ENCODE assay signal across 19 mouse cellular contexts in genomic region chr1:138119895-138120294, GRCm38 (mm10). TPM values are rescaled to one million over a fixed set of nuclear protein-coding genes. Genes with fewer than 3 reads are reported as not detected.
DNase-seq lines count a peak whose midpoint lies in the region; ATAC-seq and TF ChIP-seq lines count a peak whose summit lies in the region.
"Had no signal": no experiment of that assay in that cellular context is flagged by ENCODE, and none has a peak within 500 bp of the region (broad histone marks: within the 10 kb centered on the region; RNA-seq: fewer than 3 reads in every experiment).

No protein-coding gene starts in this region.

- H3K27me3 ChIP-seq in liver, adult 2 months (ENCODE audit: control insufficient read depth, insufficient read depth, low read length): no peaks in the 10 kb centered on the region
- no peaks in the 10 kb centered on the region for H3K27me3 ChIP-seq in liver, embryonic 11.5 days (replicated peaks; ENCODE audit: control insufficient read depth, insufficient read depth, low read length)
- H3K27me3 ChIP-seq in ES-Bruce4 (ENCODE audit: control insufficient read depth, insufficient read depth, low read length, poor library complexity, severe bottlenecking): no peaks in the 10 kb centered on the region
- H3K27me3 ChIP-seq: heart, embryonic 15.5 days; liver, embryonic 15.5 days; neural tube, embryonic 12.5 days had no signal

- H3K4me1 ChIP-seq in liver, adult 2 months (ENCODE audit: control insufficient read depth, insufficient read depth, low read length): no peaks in the 10 kb centered on the region
- H3K4me1 ChIP-seq in liver, embryonic 11.5 days (replicated peaks; ENCODE audit: control insufficient read depth, insufficient read depth, low read length): no peaks in the 10 kb centered on the region
- H3K4me1 ChIP-seq in ES-Bruce4 (ENCODE audit: control insufficient read depth, insufficient read depth, low read length) (no peaks in the 10 kb centered on the region), ES-E14 (ENCODE audit: control insufficient read depth in 2 of 2, insufficient read depth in 2 of 2, low read length in 2 of 2, poor library complexity in 1 of 2) (no peaks in the 10 kb centered on the region)
- H3K4me1 ChIP-seq: heart, embryonic 15.5 days; liver, embryonic 15.5 days; neural tube, embryonic 12.5 days had no signal

- no peak for TF ChIP-seq POLR2A in liver, adult 2 months (IDR thresholded peaks at IDR 0.05; ENCODE audit: extremely low read depth, insufficient read depth, low read length)
- TF ChIP-seq POLR2A in ES-Bruce4 (IDR thresholded peaks at IDR 0.05; ENCODE audit: insufficient read depth, low read length): no peak

- in situ Hi-C loops in ES-E14 (cut with MboI; ENCODE audit: low sequenced_read_pairs in 2 of 2, unreplicated experiment in 2 of 2): no loop called here

- H3K9me3 ChIP-seq in liver, embryonic 11.5 days (ENCODE audit: control insufficient read depth, low read length): no peaks in the 10 kb centered on the region
- no peaks in the 10 kb centered on the region for H3K9me3 ChIP-seq in ES-Bruce4 (replicated peaks; ENCODE audit: control insufficient read depth, insufficient read depth, low read length, poor library complexity, severe bottlenecking)
- no peaks in the 10 kb centered on the region for H3K9me3 ChIP-seq in ES-E14 (ENCODE audit: control insufficient read depth, insufficient read depth, low read depth, low read length)
- H3K9me3 ChIP-seq: heart, embryonic 15.5 days; liver, embryonic 15.5 days; neural tube, embryonic 12.5 days had no signal

- WGBS in liver, adult 2 months: 56% methylated on average over 12 of the region's 12 CpGs
- WGBS in liver, embryonic 11.5 days: 58% methylated on average over 12 of the region's 12 CpGs

- H3K79me2 ChIP-seq in liver, adult 2 months (ENCODE audit: control insufficient read depth, insufficient read depth, low read length): no peaks in the 10 kb centered on the region

- no peak overlapping the region for H3K4me2 ChIP-seq in liver, embryonic 11.5 days
- H3K4me2 ChIP-seq: heart, embryonic 15.5 days; liver, embryonic 15.5 days; neural tube, embryonic 12.5 days had no signal

- TF ChIP-seq EP300 in ES-Bruce4 (IDR thresholded peaks at IDR 0.05; ENCODE audit: insufficient read depth, low read depth, low read length): no peak

- TF ChIP-seq CTCF in liver, adult 2 months (IDR thresholded peaks at IDR 0.05; ENCODE audit: low read depth, low read length): peak; percentile 45; the same call in 1 of the 2 replicates
- peak; percentile 80 for TF ChIP-seq CTCF in ES-Bruce4 (IDR thresholded peaks at IDR 0.05; ENCODE audit: low read depth, low read length)

- H3K36me3 ChIP-seq in liver, adult 2 months (ENCODE audit: control insufficient read depth, insufficient read depth, low read length): no peaks in the 10 kb centered on the region
- H3K36me3 ChIP-seq in liver, embryonic 11.5 days (ENCODE audit: control insufficient read depth, insufficient read depth, low read length): no peaks in the 10 kb centered on the region
- H3K36me3 ChIP-seq in ES-Bruce4 (ENCODE audit: control insufficient read depth, insufficient read depth, low read length, poor library complexity, severe bottlenecking) (no peaks in the 10 kb centered on the region), ES-E14 (ENCODE audit: control insufficient read depth, insufficient read depth, low read length, poor library complexity, severe bottlenecking) (no peaks in the 10 kb centered on the region)
- H3K36me3 ChIP-seq: heart, embryonic 15.5 days; liver, embryonic 15.5 days; neural tube, embryonic 12.5 days had no signal

- no peak for ATAC-seq in liver, embryonic 11.5 days (replicated peaks; ENCODE audit: low FRiP score)
- peak; percentile 15; the same call in 1 of the 2 replicates for ATAC-seq in monocyte, adult 5-6 weeks (replicated peaks; ENCODE audit: insufficient number of reproducible peaks, low FRiP score, low TSS enrichment, poor library complexity, severe bottlenecking)
- ATAC-seq: forebrain, embryonic 16.5 days had no signal

- H3K9ac ChIP-seq in liver, adult 2 months (ENCODE audit: low read depth, low read length): no peak overlapping the region
- H3K9ac ChIP-seq in liver, embryonic 11.5 days (ENCODE audit: low read depth, low read length): no peak overlapping the region
- H3K9ac ChIP-seq in ES-Bruce4 (ENCODE audit: low read depth, poor library complexity, severe bottlenecking): no peak overlapping the region
- no peak overlapping the region for H3K9ac ChIP-seq in ES-E14 (ENCODE audit: insufficient read depth, low read depth, low read length, poor library complexity, severe bottlenecking)
- H3K9ac ChIP-seq: heart, embryonic 15.5 days; liver, embryonic 15.5 days; neural tube, embryonic 12.5 days had no signal

- no peak overlapping the region for H3K27ac ChIP-seq in liver, adult 2 months (replicated peaks; ENCODE audit: insufficient read depth, low read depth, low read length)
- no peak overlapping the region for H3K27ac ChIP-seq in liver, embryonic 11.5 days (ENCODE audit: low read depth, low read length)
- H3K27ac ChIP-seq in ES-Bruce4 (ENCODE audit: insufficient read depth, low read length) (no peak overlapping the region), ES-E14 (ENCODE audit: insufficient read depth, low read depth, low read length, poor library complexity, severe bottlenecking) (no peak overlapping the region)
- H3K27ac ChIP-seq: heart, embryonic 15.5 days; liver, embryonic 15.5 days; neural tube, embryonic 12.5 days had no signal

- H3K4me3 ChIP-seq in liver, adult 2 months (ENCODE audit: insufficient read depth, low read depth, low read length): no peak overlapping the region
- no peak overlapping the region for H3K4me3 ChIP-seq in liver, embryonic 11.5 days (ENCODE audit: low read depth, low read length)
- H3K4me3 ChIP-seq in ES-Bruce4 (ENCODE audit: low read depth, low read length): no peak overlapping the region
- no peak overlapping the region for H3K4me3 ChIP-seq in ES-E14 (ENCODE audit: insufficient read depth in 1 of 2, low read depth in 1 of 2, low read length in 2 of 2, poor library complexity in 1 of 2, severe bottlenecking in 1 of 2)
- H3K4me3 ChIP-seq: heart, embryonic 15.5 days; liver, embryonic 15.5 days; neural tube, embryonic 12.5 days had no signal

- no peak for DNase-seq in liver, adult 2 months (ENCODE audit: extremely low read depth, low read depth, low spot score)
- DNase-seq in liver, embryonic 11.5 days (ENCODE audit: low spot score): no peak
- DNase-seq in ES-E14 (ENCODE audit: low read depth, low spot score): peak; percentile 15
- DNase-seq in neural tube, embryonic 10.5 days (ENCODE audit: extremely low spot score, low spot score): no peak
- no peak for DNase-seq in urinary bladder, postnatal 10 days (ENCODE audit: low spot score)
- DNase-seq: adrenal gland, adult 8-10 months; cerebellum, adult 11-12 months; embryo, embryonic 11 days; gastrocnemius, postnatal 36 days; kidney, adult 2 months; kidney, postnatal 14 days; lung, postnatal 36 days; thymus, adult 2 months had no signal

TF ChIP-seq in ES-E14, 5 proteins besides CTCF, POLR2A, EP300 and RAD21:
- no peak for TF ChIP-seq ZNF384 (IDR thresholded peaks at IDR 0.05; ENCODE audit: low read depth, low read length)
- 0 out of 2 replicates have a peak, but pooled peaks have one; percentile 2 for TF ChIP-seq ZC3H11A (IDR thresholded peaks at IDR 0.05; ENCODE audit: borderline replicate concordance, low read depth, low read length)
- TF ChIP-seq CHD2 (IDR thresholded peaks at IDR 0.05; ENCODE audit: low read depth, low read length): no peak
- TF ChIP-seq MAFK (IDR thresholded peaks at IDR 0.05; ENCODE audit: insufficient read depth, low read depth, low read length): no peak

RNA-seq across cellular contexts. Expression of gene Ptprc, which starts 55.6 kb away (rescaled TPM):
- 13.4 and 13.7 TPM in 2 replicates for total RNA-seq in liver, adult 2 months (2014; rRNA removed)
- 1.8 and 3.4 TPM in 2 replicates for polyA plus RNA-seq in liver, adult 2 months (2012; rRNA removed)
- 5.4 and 6.4 TPM in 2 replicates for polyA plus RNA-seq in liver, embryonic 11.5 days (2014; fragmentation: Nextera tagmentation; extraction: Ambion mirVana)
- polyA plus RNA-seq in ES-Bruce4 (2011; ENCODE audit: insufficient read depth, insufficient read length, low read depth, missing spikeins): 0.14 TPM in 1 of 2 replicates, not detected in the other
- total RNA-seq in ES-E14 (2012; rRNA removed): 0.49 TPM in 1 of 2 replicates, not detected in the other
- 2,690 to 3,839 TPM (median 2,776 TPM) in 3 replicates for total RNA-seq in monocyte, adult 5-6 weeks (2017)

Comparison
In these comparisons a context has a peak if more than half of its experiments do, and no peak if none do; other contexts are left out.
1. RNA of gene Ptprc, which starts 55.6 kb away (total RNA-seq): 2,690 to 3,839 TPM in monocyte, adult 5-6 weeks; 13.4 to 13.7 TPM in liver, adult 2 months and 0.49 TPM in ES-E14; every median in the first group is over 100 times any median in the second.